Mouse (Mus musculus) left cerebral cortex, postnatal 25 days (tissue): ENCODE measurements around the gene Clca4b. TPM values are rescaled to one million over a fixed set of nuclear protein-coding genes. Genes with fewer than 3 reads are reported as not detected.
"Not testable (repeated sequence)": the region's sequence is repeated elsewhere in the genome, so short reads cannot be mapped to it uniquely, and the experiment has no call there.

Source experiments
- DNase-seq, 2 experiments: peaks; one replicate each; pipeline ENCODE4 v3.0.0; 2022; ENCODE audit warnings: low spot score in 2 of 2, mixed read lengths in 1 of 2
- intact Hi-C: fragments of 180-260 bp; cut with DNase I; formaldehyde crosslinking; loops from one replicate; pipeline ENCODE4 v1.15.1; 2025
- total RNA-seq, 2 experiments: library from RNA; stranded (reverse); gene quantifications; 2 replicates each; pipeline ENCODE4 v1.2.3; 2021

Gene Clca4b
- not detected for total RNA-seq

GRCm38 (mm10) chr3:144932335-144932734, at the start of gene Clca4b:
TSS of gene Clca4b (minus strand) at chr3:144932529.
- intact Hi-C loops, result no loop called here
- no peak for DNase-seq

DNA sequence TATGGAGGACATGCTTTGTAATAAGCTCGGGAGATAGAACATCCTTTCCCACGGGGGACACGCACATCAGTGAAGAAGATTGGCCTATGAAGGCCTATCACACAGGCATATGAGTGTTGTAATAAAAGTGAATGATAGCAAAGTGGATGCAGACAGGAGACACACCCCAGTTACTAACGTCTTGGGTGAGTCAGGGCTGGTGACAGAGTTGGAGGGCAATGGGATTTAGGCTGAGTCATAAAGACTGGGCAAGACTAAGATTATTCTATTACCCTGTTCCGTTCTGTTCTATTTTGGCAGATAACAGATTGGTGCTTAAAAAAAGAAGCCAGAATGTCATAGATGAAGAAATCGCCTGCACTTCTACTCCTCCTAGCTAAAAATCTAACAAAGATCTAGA, 48.2 kb upstream of the Clca4b start:
- intact Hi-C loops, result no loop called here

GRCm38 (mm10) chr3:144977631-144978030, 45.3 kb upstream of the Clca4b start:
- intact Hi-C loops, result loop anchor here (5.0 kb wide), 1 partner anchor 75 kb away; no protein-coding TSS in a partner anchor
- no peak for DNase-seq

More for the DNA sequence above, 48.2 kb upstream of the Clca4b start:
- DNase-seq, result peak in 1 of 2 experiments; percentile 38

DNA sequence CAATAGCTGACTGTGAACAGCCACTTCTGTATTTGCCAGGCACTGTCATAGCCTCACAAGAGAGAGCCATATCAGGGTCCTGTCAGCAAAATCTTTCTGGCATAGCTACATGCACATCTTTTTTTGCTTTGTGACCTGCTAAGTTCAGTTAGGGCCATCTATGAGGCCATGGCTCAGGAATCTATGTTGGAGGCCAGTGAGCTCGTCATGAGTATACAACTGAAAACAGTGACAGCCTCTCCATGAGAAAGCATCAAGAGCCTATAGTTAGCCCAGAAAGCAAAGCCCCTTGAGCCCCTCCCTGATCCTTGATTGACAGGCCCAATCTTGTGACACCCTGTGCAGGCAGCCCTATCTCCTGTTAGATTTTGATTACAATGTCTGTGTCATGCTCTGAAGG, 43.8 kb upstream of the Clca4b start:
- intact Hi-C loops, result loop anchor here (5.0 kb wide), 1 partner anchor 74 kb away; no protein-coding TSS in a partner anchor
- DNase-seq, result no peak

GRCm38 (mm10) chr3:144974945-144975344, 42.6 kb upstream of the Clca4b start, which contains the start of gene Clca4a:
TSS of gene Clca4a (minus strand) at chr3:144975045.
- DNase-seq, result no peak
- intact Hi-C loops, result loop anchor here (5.0 kb wide), 1 partner anchor 73 kb away; no protein-coding TSS in a partner anchor

GRCm38 (mm10) chr3:144971553-144972270, 39.4 kb upstream of the Clca4b start:
- intact Hi-C loops, result no loop called here
- DNase-seq, result no peak

GRCm38 (mm10) chr3:144969755-144970154, 37.4 kb upstream of the Clca4b start:
- intact Hi-C loops, result no loop called here
- no peak for DNase-seq

DNA sequence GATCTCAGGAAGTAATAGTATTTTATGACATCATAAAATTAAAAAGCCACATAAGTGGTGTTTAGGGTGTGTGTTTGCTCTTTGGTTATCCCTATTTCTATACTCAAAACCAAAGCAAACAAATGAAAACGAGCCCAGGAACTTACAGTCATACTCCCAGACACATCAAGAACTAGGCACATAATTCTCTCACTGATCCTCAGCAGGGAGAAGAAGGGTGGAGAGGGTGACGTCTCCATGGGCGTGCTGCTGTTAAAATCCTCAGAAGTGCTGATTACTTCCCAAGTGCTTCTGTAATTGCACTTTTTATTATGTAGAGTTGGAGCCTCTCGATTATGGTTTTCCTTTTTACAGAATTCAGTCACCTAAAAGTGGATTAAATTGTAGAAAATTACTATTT, 33.7 kb upstream of the Clca4b start:
- intact Hi-C loops, result no loop called here
- no peak for DNase-seq

DNA sequence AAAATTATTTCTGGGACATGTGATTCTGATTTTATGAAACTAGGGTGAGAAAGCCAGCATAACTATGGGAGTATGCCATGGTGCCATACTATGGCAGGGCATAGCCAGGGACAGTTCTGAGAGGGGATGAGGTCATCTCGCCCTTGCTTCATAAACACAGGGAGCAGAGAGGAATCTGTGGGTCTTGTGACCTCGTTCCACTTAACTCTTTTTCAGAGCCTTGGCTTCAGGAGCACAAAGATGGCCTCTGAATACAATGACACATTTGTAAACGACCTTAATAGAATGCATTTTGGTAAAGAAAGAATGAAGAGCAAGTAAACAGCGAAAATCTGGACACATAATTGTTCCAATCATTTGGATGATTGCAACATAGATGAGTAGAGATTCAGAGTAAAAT, 18.5 kb upstream of the Clca4b start:
- DNase-seq, result no peak
- intact Hi-C loops, result no loop called here

DNA sequence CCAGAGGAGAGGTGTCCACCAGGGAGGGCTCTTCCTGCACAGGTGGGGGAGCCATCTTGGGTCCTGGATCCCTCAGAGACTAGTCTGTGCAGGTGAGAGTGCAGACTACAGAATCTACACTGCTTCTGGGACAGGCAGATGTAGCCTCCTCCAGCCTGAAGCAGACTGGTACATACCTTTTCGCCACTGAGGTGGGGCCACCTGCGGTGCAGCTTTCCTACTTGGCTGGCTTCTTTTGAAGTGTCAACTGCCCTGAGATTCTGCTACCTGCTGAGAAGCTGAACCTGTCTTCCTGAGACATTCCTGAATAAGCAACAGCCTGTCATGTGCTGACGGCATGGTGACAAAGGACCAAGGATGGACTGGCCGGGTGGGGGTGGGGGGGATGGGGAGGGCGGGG, 15.0 kb upstream of the Clca4b start:
- DNase-seq, intact Hi-C loops: not testable (repeated sequence)

GRCm38 (mm10) chr3:144933625-144934024, 1.3 kb upstream of the Clca4b start:
- DNase-seq, intact Hi-C loops: not testable (repeated sequence)

DNA sequence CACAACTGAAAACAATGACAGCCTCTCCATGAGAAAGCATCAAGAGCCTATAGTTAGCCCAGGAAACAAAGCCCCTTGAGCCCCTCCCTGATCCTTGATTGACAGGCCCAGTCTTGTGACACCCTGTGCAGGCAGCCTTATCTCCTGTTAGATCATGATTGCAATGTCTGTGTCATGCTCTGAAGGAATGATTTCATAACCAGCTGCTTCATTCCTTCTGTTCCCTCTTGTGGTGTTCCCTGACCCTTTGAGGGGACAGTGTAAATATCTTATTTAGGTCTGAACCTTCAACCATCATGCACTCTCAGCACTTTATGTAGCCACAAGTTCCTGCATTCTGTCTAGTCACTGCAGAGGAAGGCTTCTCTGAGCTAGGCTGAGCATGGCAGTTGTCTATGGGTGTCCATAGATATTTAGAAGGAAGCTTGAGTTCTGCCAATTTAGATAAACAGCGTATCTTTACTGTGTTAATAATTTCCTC, 722 bp upstream of the Clca4b start:
- intact Hi-C loops, result no loop called here
- DNase-seq, result no peak

- intact Hi-C loops, result loop anchor here (5.0 kb wide), 1 partner anchor 52 kb away; no protein-coding TSS in a partner anchor
- DNase-seq, result no peak
Measured at GRCm38 (mm10) chr3:144914014-144914413, 18.3 kb downstream of the Clca4b start.

DNA sequence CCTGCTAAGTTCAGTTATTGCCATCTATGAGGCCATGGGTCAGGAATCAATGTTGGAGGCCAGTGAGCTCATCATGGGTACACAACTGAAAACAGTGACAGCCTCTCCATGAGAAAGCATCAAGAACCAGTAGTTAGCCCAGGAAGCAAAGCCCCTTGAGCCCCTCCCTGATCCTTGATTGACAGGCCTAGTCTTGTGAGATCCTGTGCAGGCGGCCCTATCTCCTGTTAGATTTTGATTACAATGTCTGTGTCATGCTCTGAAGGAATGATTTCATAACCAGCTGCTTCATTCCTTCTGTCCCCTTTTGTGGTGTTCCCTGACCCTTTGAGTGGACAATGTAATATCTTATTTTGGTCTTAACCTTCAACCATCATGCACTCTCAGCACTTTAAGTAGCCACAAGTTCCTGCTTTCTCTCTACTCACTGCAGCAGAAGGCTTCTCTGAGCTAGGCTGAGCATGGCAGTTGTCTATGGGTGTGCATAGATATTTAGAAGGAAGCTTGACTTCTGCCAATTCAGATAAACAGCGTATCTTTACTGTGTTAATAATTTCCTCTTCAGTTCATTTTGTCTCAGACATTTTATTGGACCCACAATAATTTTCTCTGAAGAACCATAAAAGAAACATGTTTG, 35.2 kb downstream of the Clca4b start:
- DNase-seq, result no peak
- intact Hi-C loops, result no loop called here

- intact Hi-C loops, result no loop called here
- peak in 1 of 2 experiments; percentile 15 for DNase-seq
Measured at GRCm38 (mm10) chr3:144890246-144890758, 42.0 kb downstream of the Clca4b start.

DNA sequence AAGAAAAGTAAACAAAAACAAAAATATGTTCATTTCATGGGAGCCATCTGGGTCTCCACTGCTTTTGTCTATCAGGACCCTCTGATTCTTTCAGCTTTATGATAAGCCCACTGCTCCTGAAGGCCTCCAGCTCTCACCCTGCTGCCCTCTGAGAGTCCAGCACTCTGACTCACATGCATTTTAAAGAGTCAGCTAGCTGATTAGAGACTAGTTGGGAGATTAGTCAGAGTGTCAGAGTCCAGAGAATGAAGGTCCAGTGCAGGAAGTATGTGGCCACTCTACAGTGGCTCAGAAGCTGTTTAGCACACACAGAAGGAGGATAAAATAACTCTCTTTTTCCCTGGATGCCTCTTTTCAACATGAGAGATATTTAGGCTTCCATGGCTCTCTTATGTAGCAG, 45.4 kb downstream of the Clca4b start:
- intact Hi-C loops, result no loop called here
- DNase-seq, result no peak

DNA sequence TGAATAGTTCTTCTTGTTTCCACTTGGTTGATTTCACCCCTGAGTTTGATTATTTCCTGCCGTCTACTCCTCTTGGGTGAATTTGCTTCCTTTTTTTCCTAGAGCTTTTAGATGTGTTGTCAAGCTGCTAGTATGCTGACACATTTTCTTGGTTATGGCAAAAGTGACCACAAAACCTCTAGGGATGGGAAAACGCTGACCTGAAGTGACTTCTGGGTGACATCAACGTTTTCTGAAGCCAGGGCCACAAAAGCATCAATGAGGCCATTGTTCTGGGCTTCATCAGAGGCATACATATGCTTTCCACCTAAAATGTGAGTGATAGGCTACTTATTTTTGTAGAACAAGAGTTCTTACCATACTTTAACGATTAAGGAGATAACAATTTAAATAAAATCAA, 60.3 kb downstream of the Clca4b start:
- intact Hi-C loops, DNase-seq: not testable (repeated sequence)
